Mouse (Mus musculus): ENCODE data around the gene Tcte3. TPM values are rescaled to one million over a fixed set of nuclear protein-coding genes. Genes with fewer than 3 reads are reported as not detected.

Gene Tcte3
- total RNA-seq, 2 experiments from 2014 or later: 0.81 to 4.2 TPM

Other genes with a start within 250 kb of the Tcte3 start
- not detected in 2 replicates for gene Wdr27, start 98.3 kb downstream of the Tcte3 start, total RNA-seq (2015)
- gene Wdr27, start 98.3 kb downstream of the Tcte3 start, total RNA-seq (2017): not detected in 2 replicates
- 27.7 and 30.1 TPM in 2 replicates for gene 1600012H06Rik, start 98.3 kb downstream of the Tcte3 start, total RNA-seq (2015)
- 19.7 and 22.4 TPM in 2 replicates for gene 1600012H06Rik, start 98.3 kb downstream of the Tcte3 start, total RNA-seq (2017)
- gene Phf10, start 80.2 kb downstream of the Tcte3 start, total RNA-seq (2015): 159 and 162 TPM in 2 replicates
- 52.1 and 54.2 TPM in 2 replicates for gene Phf10, start 80.2 kb downstream of the Tcte3 start, total RNA-seq (2017)
- 5.9 and 6.3 TPM in 2 replicates for gene 9030025P20Rik, start 63.0 kb downstream of the Tcte3 start, total RNA-seq (2015)
- gene 9030025P20Rik, start 63.0 kb downstream of the Tcte3 start, total RNA-seq (2017): 8.2 and 9.6 TPM in 2 replicates
- gene Gm3417, start 62.7 kb downstream of the Tcte3 start, total RNA-seq (2015): 0.80 TPM in 1 of 2 replicates, not detected in the other
- gene Gm3417, start 62.7 kb downstream of the Tcte3 start, total RNA-seq (2017): not detected in 2 replicates
- 5.8 and 6.1 TPM in 2 replicates for gene Gm3435, start 31.3 kb downstream of the Tcte3 start, total RNA-seq (2015)
- gene Gm3435, start 31.3 kb downstream of the Tcte3 start, total RNA-seq (2017): 4.1 and 4.2 TPM in 2 replicates
- gene Ermard, start 280 bp downstream of the Tcte3 start, total RNA-seq (2015): 82.8 and 84.3 TPM in 2 replicates
- 45.1 and 59.1 TPM in 2 replicates for gene Ermard, start 280 bp downstream of the Tcte3 start, total RNA-seq (2017)
- gene Gm3448, start within 50 bp of the Tcte3 start, total RNA-seq (2015): 5.4 and 5.7 TPM in 2 replicates
- gene Gm3448, start within 50 bp of the Tcte3 start, total RNA-seq (2017): 7.0 and 8.3 TPM in 2 replicates